Mouse (Mus musculus) left cerebral cortex, postnatal 14 days (tissue): ENCODE data around the gene Cdc34b. TPM values are rescaled to one million over a fixed set of nuclear protein-coding genes. Genes with fewer than 3 reads are reported as not detected.
"Not testable (repeated sequence)": the region's sequence is repeated elsewhere in the genome, so short reads cannot be mapped to it uniquely, and the experiment has no call there.

Experiments used
- DNase-seq, 2 experiments: peaks; one replicate each; pipeline ENCODE4 v3.0.0; 2021 to 2022; ENCODE audit warnings: low spot score in 2 of 2, mixed read lengths in 1 of 2
- intact Hi-C: fragments of 180-260 bp; cut with DNase I; formaldehyde crosslinking; loops from one replicate; pipeline ENCODE4 v1.15.1; 2025
- long read RNA-seq, 2 experiments: library from polyadenylated mRNA; stranded (forward); transcript quantifications; one replicate each; pipeline ENCODE4 v2.0.0; 2021
- total RNA-seq, 2 experiments: library from RNA; stranded (reverse); gene quantifications; 2 replicates each; pipeline ENCODE4 v1.2.3; 2021

Cdc34b gene
- total RNA-seq = under 1 TPM; 0.31 to 0.38 TPM
- long read RNA-seq, experiment 1 = 0 reads
- long read RNA-seq, experiment 2 = 0 reads

DNA sequence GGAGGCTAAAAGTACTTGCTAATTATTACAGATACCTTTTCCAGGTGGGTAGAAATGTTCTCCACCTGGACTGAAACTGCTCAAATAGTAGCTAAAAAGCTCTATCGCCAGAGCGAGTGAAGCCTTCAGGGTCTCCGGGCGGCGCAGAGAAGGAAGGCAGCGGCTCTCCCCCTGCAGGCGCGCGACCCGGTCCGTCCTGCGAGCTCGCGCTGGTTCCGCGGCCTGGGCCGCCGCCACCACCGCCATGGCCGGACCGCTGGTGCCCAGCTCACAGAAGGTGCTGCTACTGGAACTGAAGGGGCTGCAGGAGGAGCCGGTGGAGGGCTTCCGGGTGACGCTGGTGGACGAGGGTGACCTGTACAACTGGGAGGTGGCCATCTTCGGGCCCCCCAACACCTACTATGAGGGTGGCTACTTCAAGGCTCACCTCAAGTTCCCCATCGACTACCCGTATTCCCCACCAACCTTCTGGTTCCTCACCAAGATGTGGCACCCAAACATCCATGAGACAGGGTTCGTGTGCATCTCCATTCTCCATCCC is at the start of gene Cdc34b:
TSS of gene Cdc34b (plus strand) at position 51 of the 541 bp plus-strand sequence.
- no peak for DNase-seq
- intact Hi-C loops = no loop called here

DNA sequence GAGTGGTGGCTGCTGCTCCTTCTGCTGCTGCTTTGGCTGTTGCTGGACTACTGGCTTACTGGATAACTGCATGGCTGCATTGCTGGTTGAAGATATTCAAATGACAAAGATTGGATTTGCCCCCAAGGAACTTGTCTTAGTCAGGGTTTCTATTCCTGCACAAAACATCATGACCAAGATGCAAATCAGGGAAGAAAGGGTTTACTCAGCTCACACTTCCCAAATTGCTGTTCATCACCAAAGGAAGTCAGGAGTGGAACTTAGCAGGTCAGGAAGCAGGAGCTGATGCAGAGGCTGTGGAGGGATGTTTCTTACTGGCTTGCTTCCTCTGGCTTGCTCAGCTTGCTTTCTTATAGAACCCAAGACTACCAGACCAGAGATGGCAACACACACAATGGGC is 49.1 kb upstream of the Cdc34b start:
- not testable (repeated sequence) for DNase-seq

DNA sequence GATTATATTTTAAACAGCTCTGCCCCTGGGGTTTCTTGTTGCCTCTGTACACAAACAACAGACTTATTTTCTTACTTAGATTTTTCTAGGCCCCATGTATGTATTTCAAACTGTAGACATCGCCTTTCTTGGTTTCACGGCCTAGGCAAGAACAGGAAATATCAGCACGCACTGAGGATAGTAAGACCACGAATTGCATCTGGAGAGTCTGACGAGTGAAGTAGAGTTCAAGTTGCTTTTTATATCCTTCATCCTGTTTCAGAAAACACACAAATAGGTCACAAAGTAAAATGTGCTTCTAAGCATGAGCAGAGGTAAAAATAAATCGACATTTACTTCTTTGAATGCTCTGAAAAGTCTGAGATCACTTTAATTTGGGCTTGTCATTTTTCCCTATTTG is 46.1 kb upstream of the Cdc34b start:
- intact Hi-C loops = no loop called here
- no peak for DNase-seq

More for the DNA sequence above, 49.1 kb upstream of the Cdc34b start:
- intact Hi-C loops = not testable (repeated sequence)

DNA sequence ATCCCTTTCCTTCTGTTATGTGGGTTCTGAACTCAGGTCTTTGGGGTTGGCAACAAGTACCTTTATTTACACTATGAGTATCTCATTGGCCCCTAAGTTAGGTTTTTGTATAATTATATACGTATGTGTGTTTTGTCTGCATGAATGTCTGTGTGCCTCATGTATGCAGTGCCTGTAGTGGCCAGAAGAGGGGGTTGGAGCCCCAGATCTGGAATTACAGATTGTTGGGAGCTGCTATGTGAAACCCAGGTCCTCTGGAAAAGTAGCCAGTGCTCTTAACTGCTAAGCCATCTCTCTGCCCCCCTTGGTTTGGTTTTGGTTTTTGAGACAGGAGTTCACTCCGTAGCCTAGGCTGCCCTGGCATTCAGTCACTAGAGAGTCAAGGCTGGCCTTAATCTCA is 44.4 kb upstream of the Cdc34b start:
- intact Hi-C loops = no loop called here
- no peak for DNase-seq

DNA sequence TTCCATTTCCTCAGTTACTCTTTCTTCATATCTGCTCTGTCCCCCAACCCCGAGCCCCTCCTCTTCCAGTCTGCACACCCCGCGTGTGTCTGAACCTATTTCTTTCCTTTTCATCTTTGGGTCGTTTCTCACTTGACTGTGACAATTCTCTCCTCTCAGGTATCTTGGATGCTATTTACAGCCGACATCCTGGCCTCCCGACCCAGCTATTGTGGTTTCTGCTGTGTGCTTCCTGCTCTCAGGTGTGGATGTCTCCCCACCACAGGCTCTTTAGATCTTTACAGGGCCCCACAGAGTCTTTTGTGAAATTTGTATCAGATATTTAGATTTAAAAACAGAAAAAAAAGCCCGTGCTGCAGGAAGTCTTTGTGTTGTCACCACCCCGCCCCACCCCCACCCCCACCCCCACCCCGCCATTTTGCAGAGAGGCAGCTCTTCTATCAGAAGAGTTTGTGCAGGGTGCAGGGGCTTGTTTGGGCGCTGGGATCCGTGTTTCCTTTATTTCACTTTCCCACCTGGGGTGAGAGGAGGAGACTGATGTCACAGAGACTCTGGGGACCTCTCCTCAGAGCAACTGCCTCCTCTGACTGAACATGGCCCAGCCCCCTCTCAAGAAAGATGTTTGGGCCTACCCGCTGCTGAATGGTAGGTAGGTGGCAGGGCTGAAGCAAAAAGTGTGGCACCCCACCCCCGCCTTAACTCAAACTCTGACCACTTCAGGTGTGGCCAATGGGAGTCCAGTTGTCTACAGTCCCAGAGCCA is 43.7 kb upstream of the Cdc34b start:
- DNase-seq = no peak
- intact Hi-C loops = no loop called here

DNA sequence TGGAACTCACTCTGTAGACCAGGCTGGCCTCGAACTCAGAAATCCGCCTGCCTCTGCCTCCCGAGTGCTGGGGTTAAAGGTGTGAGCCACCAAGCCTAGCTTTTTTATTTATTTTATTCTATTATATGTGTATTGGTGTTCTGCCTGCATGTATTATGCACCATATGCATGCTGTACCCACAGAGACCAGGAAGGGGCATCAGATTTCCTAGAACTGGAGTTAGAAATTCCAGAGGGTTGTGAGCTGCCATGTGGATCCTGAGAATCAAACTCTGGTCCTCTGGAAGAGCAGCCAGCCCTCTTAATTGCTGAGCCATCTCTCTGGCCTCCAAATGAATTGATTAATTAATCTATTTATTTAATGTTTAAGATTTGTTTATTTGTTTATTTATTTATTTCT is 42.2 kb upstream of the Cdc34b start:
- intact Hi-C loops = no loop called here
- DNase-seq = no peak

DNA sequence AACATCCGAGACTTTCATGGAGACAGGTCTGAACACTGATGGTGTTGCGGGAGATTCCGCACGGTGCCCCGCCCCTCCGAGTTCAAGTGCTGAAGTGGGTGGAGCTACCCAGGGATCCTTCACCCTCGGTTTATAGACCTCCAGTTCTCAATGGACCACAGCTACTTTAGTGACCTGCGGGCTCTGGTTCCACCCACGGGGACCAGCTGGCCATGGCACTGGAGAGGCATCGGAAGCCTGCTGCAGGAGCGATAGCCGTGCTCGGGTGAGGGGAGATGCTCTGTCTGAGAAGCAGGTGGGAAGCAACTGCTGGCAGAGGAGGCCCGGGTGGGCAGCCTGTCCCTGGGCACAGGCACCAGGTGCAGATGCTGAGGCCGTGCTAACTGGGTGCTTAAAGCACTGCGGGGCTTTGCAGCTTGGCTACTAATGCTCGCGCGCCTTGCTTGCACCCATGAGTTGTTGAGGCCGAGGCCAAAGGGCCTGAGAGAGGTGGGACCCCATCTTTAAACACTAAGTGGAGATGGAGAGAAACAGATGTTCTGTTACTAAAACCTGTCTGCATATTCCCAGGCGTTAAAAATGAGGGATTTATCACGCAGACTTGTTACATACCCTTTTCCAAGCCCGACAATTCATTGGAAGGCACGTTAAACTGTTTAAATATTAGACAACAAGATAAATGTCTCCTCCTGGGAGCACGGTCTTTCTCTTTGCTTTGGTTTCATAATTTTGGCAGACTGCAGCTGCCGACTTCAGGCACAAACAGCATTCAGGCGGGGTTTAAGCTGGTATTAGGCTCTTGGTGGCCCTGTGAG is 40.0 kb upstream of the Cdc34b start:
- no peak for DNase-seq
- intact Hi-C loops = no loop called here

DNA sequence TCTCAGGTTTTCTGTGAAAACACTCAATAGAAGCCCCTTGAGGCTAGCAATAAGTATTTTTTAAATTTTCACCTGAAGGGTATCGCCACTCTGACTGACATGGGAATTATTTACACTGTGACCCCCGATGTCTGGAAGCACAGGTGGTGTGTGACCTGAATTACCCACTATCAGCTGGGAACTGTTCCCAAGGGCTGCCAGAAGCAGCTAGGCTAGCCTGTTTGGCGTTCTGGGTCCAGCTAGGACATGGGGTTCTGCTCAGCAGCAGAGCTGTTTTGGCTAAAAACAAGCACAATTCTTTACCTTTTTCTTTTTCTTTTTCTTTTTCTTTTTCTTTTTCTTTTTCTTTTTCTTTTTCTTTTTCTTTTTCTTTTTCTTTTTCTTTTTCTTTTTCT is 39.4 kb upstream of the Cdc34b start:
- intact Hi-C loops = no loop called here
- no peak for DNase-seq

DNA sequence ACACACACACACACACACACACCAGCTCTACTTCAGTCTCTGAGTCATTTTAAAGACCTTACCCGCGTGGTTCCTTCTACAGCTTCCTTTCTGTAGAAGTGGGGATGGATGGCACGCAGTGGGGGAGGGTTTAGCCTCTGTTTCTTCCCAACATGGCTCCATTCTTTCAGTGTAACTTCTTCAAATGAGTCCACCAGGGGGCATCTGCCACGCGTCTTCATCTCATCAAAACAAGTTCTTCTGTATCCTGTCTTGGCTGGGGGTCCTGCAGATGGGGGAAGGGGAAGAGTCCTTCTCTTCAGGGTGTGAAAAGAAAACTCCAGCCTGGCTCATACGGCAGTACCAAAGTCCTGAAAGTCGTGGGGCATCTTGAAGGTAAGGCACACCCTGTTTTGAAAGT is 37.6 kb upstream of the Cdc34b start:
- intact Hi-C loops = no loop called here

DNA sequence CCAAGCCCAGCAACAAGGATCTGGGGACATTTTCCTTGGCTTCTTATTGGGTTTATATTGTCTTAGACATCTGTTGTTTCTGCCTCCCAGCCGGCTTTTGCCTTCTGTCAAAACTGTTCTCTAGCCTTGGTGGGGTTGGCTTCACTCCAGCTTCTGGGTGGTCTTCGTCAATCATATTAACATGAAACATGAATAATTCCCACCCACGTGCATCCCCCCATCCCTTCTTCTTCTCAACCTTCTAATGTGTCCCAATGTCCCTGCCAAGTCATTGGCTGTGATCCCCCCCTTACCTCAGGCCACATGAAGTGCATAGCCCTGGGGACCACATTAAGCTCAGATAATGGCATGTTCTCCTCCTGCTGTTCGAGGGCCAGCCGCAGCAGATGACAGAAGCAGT is 37.1 kb upstream of the Cdc34b start, which contains the start of gene Gm11541:
TSS of gene Gm11541 (minus strand) at position 28 of the 400 bp plus-strand sequence.
- no peak for DNase-seq
- intact Hi-C loops = no loop called here

More for the DNA sequence above, 37.6 kb upstream of the Cdc34b start:
- DNase-seq = no peak

DNA sequence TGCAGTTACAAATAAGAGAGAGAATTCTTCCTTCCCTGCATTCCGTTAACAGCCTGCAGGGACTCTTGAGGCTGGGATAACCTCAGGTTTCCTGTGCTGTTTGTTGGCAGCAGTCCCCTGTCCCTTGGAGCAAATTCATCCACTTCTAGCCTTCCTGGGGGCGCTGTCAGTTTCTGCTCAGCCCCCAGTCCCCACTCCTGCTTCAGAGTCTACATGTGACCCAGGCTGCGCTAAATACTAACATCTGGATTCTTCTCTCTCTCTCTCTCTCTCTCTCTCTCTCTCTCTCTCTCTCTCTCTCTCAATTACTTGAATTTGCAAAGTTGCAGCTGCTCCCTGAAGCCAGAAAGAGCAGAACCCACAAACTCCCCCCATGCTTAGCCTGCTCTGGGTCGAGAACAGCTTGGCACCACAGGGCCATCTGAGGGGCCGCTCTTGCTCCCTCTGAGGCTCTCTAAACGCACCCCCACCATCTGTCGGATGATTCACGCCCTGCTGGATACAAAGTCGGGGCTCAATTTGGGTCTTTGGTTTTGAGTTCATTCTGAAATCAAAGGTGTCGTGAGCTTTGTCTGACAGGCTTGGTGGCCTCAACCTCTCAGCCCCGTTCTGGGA is 28.2 kb upstream of the Cdc34b start:
- intact Hi-C loops = no loop called here
- DNase-seq = no peak

DNA sequence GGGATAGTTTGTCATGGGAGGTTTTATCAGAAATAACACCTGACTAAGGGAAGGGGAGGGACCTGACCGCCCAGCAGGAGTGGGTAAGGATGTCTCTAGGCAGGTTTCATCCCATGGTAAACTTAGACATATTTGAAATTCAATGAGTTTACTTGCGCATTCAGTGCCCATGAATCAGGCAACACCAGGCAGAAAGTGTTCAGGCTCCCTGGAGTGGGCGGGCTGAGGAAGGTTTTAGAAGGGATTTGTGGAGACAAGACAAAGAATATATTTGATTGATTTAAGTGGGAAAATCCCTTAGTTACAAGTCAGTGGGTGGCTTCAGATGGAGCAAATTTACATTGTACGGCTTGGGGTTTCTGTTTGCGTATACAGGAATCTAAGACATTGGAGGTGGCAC is 26.0 kb upstream of the Cdc34b start:
- intact Hi-C loops = no loop called here
- peak; percentile 52 to 67 for DNase-seq

DNA sequence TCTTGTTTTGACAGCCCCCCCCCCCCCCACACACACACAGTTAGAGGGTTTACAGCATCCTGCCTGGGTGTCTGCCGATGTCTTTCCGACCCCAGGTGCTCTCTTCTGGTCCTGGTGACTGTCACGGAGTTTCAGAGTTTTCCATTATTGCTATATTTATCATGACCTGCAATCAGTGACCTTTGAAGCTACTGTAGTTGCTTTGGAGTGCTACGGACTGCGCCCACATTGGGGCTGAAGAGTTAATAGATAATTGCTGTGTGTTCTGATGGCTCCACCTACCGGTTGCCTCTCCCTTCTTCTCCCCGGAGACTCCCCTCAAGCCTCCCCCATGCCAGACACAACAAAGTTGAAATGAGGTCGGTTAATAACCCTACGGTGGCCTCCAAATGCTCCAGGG is 24.8 kb upstream of the Cdc34b start:
- intact Hi-C loops = no loop called here
- DNase-seq = peak in 1 of 2 experiments; percentile 30

DNA sequence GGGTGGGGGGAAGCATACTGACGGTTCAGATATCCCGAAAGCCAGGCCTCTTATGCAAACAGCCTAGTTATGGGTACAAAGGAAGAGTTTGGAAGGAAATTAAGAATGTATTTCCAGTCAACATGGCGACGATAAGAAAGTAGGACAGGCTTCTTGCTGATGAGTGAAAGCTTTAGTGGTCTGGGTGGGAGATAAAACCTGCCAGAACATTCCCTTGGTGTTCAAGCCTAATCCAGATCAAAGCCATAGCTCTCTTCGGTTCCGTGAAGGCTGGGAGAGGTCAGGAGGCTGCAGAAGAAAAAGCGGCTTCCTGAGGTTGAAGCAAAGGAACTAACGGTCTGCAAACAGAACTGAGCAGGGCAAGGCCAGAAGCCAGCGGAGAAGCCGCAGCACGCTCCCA is 24.3 kb upstream of the Cdc34b start:
- intact Hi-C loops = no loop called here

DNA sequence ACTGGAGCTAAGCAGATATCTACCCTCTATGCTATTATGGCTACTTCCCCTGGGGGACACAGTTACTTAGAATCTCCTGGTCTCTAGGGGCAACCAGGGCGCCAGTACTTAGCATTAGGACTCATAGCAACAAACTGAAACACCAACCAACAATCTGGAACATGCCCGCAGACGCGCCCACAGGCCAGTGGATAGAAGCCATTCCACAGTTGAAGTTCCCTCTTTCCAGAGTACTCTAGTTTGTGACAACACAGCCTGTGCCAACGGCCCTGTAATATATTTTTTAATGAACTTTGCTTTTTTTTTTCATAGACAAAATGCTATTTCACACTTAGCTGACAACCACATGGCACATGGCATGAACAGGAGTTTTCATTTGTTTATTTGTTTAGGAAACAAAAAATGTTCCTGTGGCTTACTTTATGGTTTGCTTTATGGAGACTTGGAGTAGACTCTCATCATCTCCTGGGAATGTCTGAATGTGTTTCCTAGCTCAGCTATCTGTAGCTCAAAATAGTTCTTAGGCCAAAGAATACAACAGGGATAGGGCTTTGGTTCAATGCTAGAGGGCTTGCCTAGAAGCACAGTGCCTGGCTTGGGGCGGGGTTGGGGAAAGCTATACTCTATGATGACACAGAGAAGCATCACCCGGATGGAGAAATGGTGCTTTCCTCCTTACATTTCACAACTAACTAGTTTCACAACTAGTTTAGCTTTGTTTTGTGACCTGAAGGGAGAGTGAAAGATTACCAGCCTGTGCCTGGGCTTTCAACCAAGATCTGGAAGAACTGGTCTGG is 23.3 kb upstream of the Cdc34b start:
- intact Hi-C loops = no loop called here
- no peak for DNase-seq

More for the DNA sequence above, 24.3 kb upstream of the Cdc34b start:
- DNase-seq = no peak

DNA sequence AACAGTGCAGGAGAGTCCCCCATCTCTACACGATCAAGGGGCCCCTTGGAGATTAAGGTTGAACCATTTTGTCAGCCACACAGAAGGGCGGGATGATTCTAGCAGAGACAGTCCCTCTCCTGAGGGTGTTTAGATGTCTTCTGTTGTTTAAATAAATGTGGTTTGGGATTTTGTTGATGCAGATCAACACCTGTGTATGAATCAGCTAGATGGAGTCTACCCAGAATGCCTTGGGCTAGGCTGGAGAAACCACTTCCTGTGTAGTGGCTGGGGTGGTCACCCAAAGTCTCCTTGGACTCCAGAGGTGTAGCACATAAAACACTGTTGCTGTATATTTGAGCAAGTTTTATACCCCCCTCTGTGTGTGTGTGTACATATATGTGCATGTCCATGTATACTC is 22.4 kb upstream of the Cdc34b start:
- no peak for DNase-seq
- intact Hi-C loops = no loop called here

DNA sequence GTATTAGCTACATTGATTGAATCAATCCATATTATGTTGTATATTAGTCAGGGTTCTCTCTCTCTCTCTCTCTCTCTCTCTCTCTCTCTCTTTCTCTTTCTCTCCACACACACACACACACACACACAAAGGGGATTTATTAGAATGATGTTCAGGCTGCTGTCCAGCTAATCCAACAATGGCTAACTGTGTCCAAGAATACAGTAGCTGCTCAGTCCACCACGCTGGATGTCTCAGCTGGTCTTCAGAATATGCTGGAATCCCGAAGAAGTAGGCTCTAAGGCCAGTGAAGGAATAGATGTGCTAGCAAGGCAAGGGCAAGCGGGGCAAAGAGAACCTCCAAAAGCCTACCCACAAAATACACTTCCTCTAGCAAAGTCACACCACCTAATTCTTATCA is 14.3 kb upstream of the Cdc34b start:
- intact Hi-C loops = no loop called here
- no peak for DNase-seq

DNA sequence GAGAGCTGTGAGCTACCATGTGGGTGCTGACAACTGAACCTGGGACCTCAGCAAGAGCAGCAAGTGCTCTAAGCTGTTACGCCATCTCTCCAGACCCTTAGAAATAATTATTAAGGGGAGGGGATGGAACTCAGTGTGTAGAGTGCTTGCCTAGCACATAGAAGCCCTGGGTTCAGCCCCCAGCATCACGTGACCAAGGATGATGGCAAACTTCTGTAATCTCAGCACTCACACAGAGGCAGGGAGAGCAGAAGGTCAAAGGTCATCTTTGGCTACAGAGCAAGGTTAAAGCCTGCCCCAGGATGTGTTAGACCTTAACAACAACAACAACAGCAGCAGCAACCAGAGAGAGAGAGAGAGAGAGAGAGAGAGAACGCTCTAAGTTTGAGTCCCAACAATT is 13.0 kb upstream of the Cdc34b start:
- intact Hi-C loops = no loop called here

DNA sequence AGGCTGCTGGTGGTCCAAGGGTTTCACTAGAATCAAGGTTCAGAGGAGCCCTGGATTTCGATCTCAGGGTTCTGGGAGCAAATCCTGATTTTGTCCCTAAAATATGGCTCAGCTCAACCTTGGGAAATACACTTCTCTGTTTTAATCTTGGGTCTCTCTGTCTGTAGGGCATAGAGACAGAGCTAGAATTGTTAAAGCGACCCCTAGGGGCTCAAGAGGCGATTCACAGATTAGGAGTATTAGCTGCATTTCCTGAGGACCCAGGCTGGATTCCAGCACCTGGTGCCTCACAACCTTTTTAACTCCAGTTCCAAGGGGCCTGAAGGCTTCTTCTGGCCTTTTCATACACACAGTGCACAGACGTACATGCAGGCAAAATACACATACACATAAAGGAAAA is 12.0 kb upstream of the Cdc34b start:
- no peak for DNase-seq

More for the DNA sequence above, 13.0 kb upstream of the Cdc34b start:
- no peak for DNase-seq

More for the DNA sequence above, 12.0 kb upstream of the Cdc34b start:
- intact Hi-C loops = no loop called here
